Mouse (Mus musculus) small intestine, adult 2 months (tissue): Measurements from ENCODE around the gene Plekhs1.
"Not testable (repeated sequence)": the region's sequence is repeated elsewhere in the genome, so short reads cannot be mapped to it uniquely, and the experiment has no call there.

Source experiments
- CTCF ChIP-seq: fragments of 200-500 bp; IDR thresholded peaks from 2 replicates; pipeline ENCODE4 v1.5.1; 2012; ENCODE audit warnings: low read depth, mild to moderate bottlenecking, control low read depth, inconsistent platforms, low read length, moderate library complexity, mixed read lengths; ENCODE audit not compliant: insufficient replicate concordance, insufficient read length; ENCODE audit errors: extremely low read depth
- POLR2A ChIP-seq: fragments of 200-500 bp; IDR thresholded peaks from 2 replicates; pipeline ENCODE4 v1.6.1; 2012; ENCODE audit warnings: low read depth, mild to moderate bottlenecking, control low read depth, inconsistent platforms, low read length, moderate library complexity

GRCm38 (mm10) chr19:56503069-56503468 is 41.6 kb downstream of the Plekhs1 start:
- TF ChIP-seq CTCF, POLR2A: not testable (repeated sequence)
